Mouse (Mus musculus): Measurements from ENCODE around the gene U2af1.

DNA sequence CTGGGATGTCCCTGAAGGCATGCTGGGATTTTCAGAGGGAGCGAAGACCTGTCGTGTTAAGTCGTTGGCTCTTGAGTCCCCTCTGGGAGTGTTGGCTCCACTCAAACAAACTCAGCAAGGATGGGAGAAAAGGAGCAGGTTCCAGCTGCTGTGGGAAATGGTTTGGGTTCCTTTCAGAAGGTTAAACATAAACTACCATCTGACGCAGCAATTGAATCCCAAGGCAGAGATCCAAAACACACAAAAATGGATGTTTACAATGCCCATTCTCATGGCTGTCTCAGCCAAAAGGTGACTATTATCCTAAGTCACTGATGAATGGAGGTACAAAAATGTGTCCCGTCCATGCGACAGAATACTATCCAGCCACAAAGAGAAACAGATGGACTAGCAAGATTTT, 25.7 kb downstream of the U2af1 start:
- TF ChIP-seq CTCF (IDR thresholded peaks at IDR 0.05; ENCODE audit: borderline replicate concordance, insufficient read depth, low read length) (no peak), POLR2A (IDR thresholded peaks at IDR 0.05; ENCODE audit: low read depth, low read length) (no peak)
